Mouse (Mus musculus): ENCODE measurements around the gene Arrdc4. TPM values are rescaled to one million over a fixed set of nuclear protein-coding genes. Genes with fewer than 3 reads are reported as not detected.

The Arrdc4 gene
- polyA plus RNA-seq, 1 experiment from 2014 or later = 25.8 TPM

- Histone ChIP-seq H3K4me2 (ENCODE audit: low read length) (no peak overlapping the region), H3K4me1 (ENCODE audit: control insufficient read depth, insufficient read depth, low read length) (no peaks in the 10 kb centered on the region), H3K27me3 (ENCODE audit: control insufficient read depth, insufficient read depth, low read length) (no peaks in the 10 kb centered on the region), H3K36me3 (ENCODE audit: control insufficient read depth, insufficient read depth, low read length) (no peaks in the 10 kb centered on the region), H3K9me3 (ENCODE audit: control insufficient read depth, low read length) (no peaks in the 10 kb centered on the region), H3K27ac (replicated peaks; ENCODE audit: low read depth, low read length) (no peak overlapping the region), H3K9ac (replicated peaks; ENCODE audit: low read length) (no peak overlapping the region), H3K4me3 (replicated peaks; ENCODE audit: low read depth, low read length) (no peak overlapping the region)
- WGBS = 82% methylated on average over 6 of the region's 6 CpGs
- DNase-seq (peak; percentile 15), ATAC-seq (ENCODE audit: low FRiP score, low TSS enrichment) (no peak)
Observed at GRCm38 (mm10) chr7:68696908-68697307, 52.1 kb downstream of the Arrdc4 start.

GRCm38 (mm10) chr7:68696446-68696845 is 52.6 kb downstream of the Arrdc4 start:
- ATAC-seq (ENCODE audit: low FRiP score, low TSS enrichment) (no peak), DNase-seq (no peak)
- Histone ChIP-seq H3K4me2 (ENCODE audit: low read length) (no peak overlapping the region), H3K9me3 (ENCODE audit: control insufficient read depth, low read length) (no peaks in the 10 kb centered on the region), H3K4me3 (replicated peaks; ENCODE audit: low read depth, low read length) (no peak overlapping the region), H3K27me3 (ENCODE audit: control insufficient read depth, insufficient read depth, low read length) (no peaks in the 10 kb centered on the region), H3K9ac (replicated peaks; ENCODE audit: low read length) (no peak overlapping the region), H3K4me1 (ENCODE audit: control insufficient read depth, insufficient read depth, low read length) (no peaks in the 10 kb centered on the region), H3K27ac (replicated peaks; ENCODE audit: low read depth, low read length) (no peak overlapping the region), H3K36me3 (ENCODE audit: control insufficient read depth, insufficient read depth, low read length) (no peaks in the 10 kb centered on the region)
- 95% methylated on average over 5 of the region's 5 CpGs for WGBS

GRCm38 (mm10) chr7:68692731-68693130 is 56.3 kb downstream of the Arrdc4 start:
- DNase-seq (no peak), ATAC-seq (ENCODE audit: low FRiP score, low TSS enrichment) (no peak)
- H3K9me3 ChIP-seq (ENCODE audit: control insufficient read depth, low read length) = no peaks in the 10 kb centered on the region
- H3K27me3 ChIP-seq (ENCODE audit: control insufficient read depth, insufficient read depth, low read length) = no peaks in the 10 kb centered on the region
- H3K9ac ChIP-seq (replicated peaks; ENCODE audit: low read length) = no peak overlapping the region
- no peak overlapping the region for H3K27ac ChIP-seq (replicated peaks; ENCODE audit: low read depth, low read length)
- WGBS = 68% methylated on average over 4 of the region's 4 CpGs
- H3K4me2 ChIP-seq (ENCODE audit: low read length) = no peak overlapping the region
- H3K4me3 ChIP-seq (replicated peaks; ENCODE audit: low read depth, low read length) = no peak overlapping the region
- no peaks in the 10 kb centered on the region for H3K4me1 ChIP-seq (ENCODE audit: control insufficient read depth, insufficient read depth, low read length)
- no peaks in the 10 kb centered on the region for H3K36me3 ChIP-seq (ENCODE audit: control insufficient read depth, insufficient read depth, low read length)

GRCm38 (mm10) chr7:68691454-68691853 is 57.6 kb downstream of the Arrdc4 start:
- Histone ChIP-seq H3K4me1 (ENCODE audit: control insufficient read depth, insufficient read depth, low read length) (no peaks in the 10 kb centered on the region), H3K36me3 (ENCODE audit: control insufficient read depth, insufficient read depth, low read length) (no peaks in the 10 kb centered on the region), H3K4me3 (replicated peaks; ENCODE audit: low read depth, low read length) (no peak overlapping the region), H3K4me2 (ENCODE audit: low read length) (no peak overlapping the region), H3K27me3 (ENCODE audit: control insufficient read depth, insufficient read depth, low read length) (no peaks in the 10 kb centered on the region), H3K27ac (replicated peaks; ENCODE audit: low read depth, low read length) (no peak overlapping the region), H3K9me3 (ENCODE audit: control insufficient read depth, low read length) (no peaks in the 10 kb centered on the region), H3K9ac (replicated peaks; ENCODE audit: low read length) (no peak overlapping the region)
- no peak for DNase-seq
- 83% methylated on average over 1 of the region's 1 CpGs for WGBS
- no peak for ATAC-seq (ENCODE audit: low FRiP score, low TSS enrichment)

GRCm38 (mm10) chr7:68687140-68687611 is 61.9 kb downstream of the Arrdc4 start:
- 44% methylated on average over 4 of the region's 4 CpGs for WGBS
- no peak overlapping the region for H3K9ac ChIP-seq (replicated peaks; ENCODE audit: low read length)
- H3K27me3 ChIP-seq (ENCODE audit: control insufficient read depth, insufficient read depth, low read length) = no peaks in the 10 kb centered on the region
- no peak overlapping the region for H3K4me2 ChIP-seq (ENCODE audit: low read length)
- no peaks in the 10 kb centered on the region for H3K4me1 ChIP-seq (ENCODE audit: control insufficient read depth, insufficient read depth, low read length)
- H3K36me3 ChIP-seq (ENCODE audit: control insufficient read depth, insufficient read depth, low read length) = no peaks in the 10 kb centered on the region
- DNase-seq (no peak), ATAC-seq (ENCODE audit: low FRiP score, low TSS enrichment) (no peak; the same call in 1 of the 2 replicates)
- no peak overlapping the region for H3K27ac ChIP-seq (replicated peaks; ENCODE audit: low read depth, low read length)
- H3K4me3 ChIP-seq (replicated peaks; ENCODE audit: low read depth, low read length) = no peak overlapping the region
- H3K9me3 ChIP-seq (ENCODE audit: control insufficient read depth, low read length) = no peaks in the 10 kb centered on the region

All from midbrain, embryonic 14.5 days (tissue).